Mouse (Mus musculus) liver (tissue): Measurements from ENCODE around the gene Atp8a1.
"Not testable (repeated sequence)": the region's sequence is repeated elsewhere in the genome, so short reads cannot be mapped to it uniquely, and the experiment has no call there.

Experiments
- DNase-seq: peaks from one replicate; pipeline ENCODE4 v3.0.0-alpha.2; 2020; ENCODE audit warnings: mixed read lengths

Atp8a1 gene

DNA sequence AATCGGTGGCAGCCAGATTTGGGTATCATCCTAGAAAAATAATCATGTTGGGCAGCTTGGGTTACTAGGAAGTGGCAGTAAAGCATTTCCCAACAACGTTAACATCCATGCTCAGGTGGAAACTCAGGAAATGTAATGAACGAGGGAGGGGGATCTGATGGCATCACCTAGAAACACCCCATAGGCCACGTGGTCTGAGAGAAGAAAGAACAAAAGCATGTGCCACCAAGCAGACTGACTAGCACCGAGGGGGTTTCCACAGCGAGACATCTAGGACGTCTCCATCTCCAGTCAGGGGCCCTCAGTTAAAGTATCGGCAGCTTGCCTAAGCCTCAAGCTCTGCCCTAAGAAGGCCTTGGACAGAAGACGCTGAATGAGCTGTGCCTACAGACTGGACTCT is 21.0 kb downstream of the Atp8a1 start:
- no peak for DNase-seq

DNA sequence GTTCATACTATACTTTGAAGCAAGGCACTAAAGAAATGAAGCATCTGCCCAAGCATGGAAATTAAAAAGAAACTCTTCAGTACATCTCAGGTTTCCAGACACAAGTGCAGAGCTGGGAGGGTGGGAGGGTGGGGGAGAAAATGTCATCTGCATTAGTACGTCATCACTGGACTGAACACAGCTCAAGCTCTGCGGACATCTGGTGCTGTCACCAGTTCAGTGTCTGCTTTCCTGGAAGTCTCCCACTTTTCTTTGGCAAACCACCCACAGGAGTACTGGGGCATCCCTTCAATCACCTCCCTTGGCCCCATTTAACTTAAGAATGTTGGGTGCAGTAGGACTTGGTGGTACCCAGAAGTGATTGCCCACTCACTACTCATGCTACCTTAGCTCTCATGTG is 22.6 kb downstream of the Atp8a1 start:
- no peak for DNase-seq

DNA sequence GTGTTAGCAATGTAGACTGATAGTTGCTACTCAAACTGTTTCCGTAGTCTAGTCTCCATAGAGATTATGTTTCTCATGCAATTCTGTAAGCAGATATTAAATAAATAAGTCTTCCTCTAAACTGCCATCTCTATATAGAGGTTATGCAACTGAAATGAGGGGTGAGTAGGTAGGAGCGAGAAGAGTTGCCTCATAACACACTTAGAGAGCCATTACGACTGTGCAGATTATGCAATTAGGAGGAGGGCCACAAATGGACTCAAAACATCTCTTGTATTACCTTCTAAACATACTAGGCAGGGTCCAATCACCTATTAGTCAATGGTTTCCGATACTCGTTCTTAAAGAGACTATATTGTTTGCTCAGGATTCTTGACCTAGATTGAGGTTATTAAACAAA is 23.5 kb downstream of the Atp8a1 start:
- DNase-seq: no peak

- DNase-seq: no peak
Measured at GRCm38 (mm10) chr5:67822619-67823018, 24.6 kb downstream of the Atp8a1 start.

- DNase-seq: peak; percentile 26
Measured at GRCm38 (mm10) chr5:67821987-67822401, 25.2 kb downstream of the Atp8a1 start.

- DNase-seq: no peak
Measured at GRCm38 (mm10) chr5:67821185-67821584, 26.0 kb downstream of the Atp8a1 start.

DNA sequence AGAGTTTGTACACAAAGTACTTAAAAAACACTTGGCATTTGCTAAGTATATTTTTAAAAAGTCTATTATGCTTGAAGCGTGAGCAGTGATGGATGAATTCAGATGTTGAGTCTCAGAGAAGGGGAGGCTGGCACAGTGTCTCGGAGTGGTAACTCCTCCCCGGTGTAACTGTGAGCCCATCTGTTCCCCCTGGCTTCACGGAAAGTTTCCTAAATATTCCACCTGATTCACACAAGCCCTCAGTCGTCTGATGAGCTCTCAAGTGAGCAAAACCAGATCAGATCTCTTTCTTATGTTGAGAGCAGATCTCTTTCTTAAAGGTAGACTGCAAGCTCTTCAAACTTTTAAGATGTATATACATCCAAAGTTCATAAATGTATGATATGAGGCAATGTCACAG is 27.8 kb downstream of the Atp8a1 start:
- no peak for DNase-seq

DNA sequence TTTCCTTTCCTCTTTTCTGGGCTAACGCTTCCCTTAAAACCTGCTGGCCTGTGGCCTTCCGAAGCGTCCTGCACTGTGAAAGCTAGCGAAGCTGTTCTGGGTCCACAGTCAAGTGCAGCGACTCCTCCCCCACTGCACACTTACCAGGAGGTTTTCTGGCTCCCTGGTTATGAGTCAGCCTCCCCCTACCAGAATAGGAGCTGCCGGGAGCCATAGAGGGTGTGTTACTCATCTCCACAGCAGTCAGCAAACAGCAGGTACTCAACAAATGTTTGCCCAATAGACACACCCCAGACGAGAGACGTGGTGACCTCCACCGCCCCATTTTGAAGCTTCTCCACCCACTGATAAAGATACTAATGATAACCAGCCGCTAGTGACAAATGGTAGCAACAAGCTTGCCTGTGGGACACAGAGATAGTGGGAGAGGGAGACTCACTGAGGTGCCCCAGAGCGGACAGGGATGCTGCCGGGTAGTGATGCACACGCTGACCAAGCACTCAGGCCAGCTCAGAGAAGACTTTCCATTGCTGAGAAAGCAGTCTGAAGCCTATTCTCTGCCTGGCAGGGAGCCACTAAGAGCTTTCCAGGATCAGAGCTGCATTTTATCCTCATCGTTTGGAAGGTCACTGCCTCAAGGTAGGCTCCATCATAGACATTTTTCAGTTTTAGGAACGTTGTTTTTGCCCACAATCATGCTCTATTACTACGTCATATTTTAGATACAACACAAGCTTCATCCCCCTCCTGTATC is 31.5 kb downstream of the Atp8a1 start:
- DNase-seq: peak; percentile 84

DNA sequence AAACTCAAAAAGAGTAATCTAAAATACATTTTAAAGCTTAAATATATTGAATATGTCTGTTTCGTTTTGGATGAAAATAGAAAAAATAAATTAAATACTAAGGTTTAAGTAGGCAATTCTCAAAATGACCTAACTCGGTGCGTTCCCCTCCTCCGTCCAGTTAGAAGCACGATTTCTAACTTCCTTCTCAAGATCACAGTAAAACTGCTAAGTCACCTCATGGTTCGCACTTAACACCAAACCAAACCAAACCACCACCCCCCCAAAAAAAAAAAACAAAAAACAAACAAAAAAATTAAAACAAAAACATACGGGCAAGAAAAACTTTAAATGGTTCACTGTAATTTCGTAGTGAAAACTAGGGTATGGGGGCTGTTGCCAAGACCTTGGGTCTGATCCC is 32.2 kb downstream of the Atp8a1 start:
- DNase-seq: not testable (repeated sequence)

DNA sequence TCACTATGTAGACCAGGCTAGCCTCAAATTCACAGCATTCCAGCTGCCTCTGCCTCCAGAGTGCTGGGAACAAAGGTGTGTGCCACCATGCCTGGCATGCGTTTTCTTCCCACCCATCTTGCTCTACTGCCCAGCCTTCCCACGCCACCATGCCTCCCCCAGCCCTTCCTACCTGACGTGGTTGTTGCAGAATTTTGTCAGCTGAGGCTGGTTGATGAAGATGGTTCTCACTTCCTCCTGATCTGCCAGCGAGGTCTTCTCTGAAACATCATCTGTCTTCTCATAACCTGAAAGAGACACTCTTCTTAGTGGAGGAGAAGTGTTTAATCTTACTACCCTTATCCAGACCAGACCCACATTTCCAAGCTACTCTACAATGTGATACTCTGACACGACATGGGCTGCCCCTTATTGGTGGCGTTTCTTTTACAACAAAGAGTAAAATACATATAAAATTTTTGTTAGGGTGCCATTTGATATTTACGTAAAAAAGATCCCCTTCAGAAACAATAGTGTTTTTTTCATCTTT is 32.7 kb downstream of the Atp8a1 start:
- DNase-seq: peak; percentile 45

DNA sequence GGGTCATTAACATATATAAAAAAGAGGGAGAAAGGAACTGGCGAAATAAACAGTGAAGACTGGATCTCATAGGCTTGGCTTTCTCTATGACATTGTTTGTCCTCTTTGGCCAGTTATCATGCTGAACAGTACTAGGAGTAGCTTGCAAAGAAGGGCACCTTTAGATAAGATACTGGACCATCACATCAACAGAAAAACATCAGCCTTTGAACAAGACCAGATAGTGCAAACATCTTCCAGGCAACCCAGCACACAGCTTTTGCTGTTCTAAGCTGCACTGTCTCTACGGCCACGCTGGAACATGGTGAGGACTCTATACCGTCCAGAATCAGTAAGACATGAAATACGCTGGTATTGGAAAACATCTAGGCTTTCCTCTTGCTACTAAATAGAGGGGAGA is 33.9 kb downstream of the Atp8a1 start:
- peak; percentile 63 for DNase-seq

DNA sequence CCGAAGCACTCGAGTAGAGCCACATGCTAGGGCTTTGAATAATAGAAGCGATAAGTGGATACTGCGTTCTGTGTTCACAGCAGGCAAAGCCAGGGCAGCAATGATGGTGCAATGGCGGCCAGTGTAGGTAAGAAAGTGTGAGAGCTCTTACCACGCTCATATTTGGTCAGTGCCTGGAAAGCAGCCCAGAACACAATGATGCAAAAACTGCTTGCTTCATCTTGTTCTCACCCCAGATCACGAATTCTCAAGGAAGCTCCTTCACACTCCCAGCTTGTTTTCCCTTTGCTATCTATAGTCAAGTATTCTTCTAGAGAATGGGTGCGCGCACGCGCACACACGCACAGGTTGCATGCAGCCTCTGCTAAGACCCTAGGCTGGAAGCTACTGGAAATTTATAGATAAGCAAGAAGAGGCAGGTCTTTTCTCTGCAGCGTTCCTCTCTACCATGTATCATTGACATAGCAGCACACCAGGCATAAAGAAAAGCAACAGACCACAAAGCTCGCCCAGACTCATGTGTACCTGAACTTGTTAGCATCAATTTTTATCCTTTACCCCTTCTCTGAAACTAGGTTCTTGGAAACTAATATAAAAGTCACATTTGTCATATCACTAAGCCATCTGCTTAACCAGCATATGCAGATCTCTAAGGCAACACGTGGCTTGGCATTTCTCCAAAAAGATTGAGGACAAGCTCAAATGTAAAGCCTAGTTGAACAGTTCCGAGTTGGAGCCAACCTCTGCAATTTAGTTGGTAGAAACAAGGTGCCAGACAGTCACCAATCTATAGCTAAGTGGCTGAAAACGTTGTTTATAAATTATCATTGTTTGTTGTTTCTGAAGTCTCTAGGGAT is 44.8 kb downstream of the Atp8a1 start:
- no peak for DNase-seq

GRCm38 (mm10) chr5:67800801-67801200 is 46.4 kb downstream of the Atp8a1 start:
- no peak for DNase-seq

DNA sequence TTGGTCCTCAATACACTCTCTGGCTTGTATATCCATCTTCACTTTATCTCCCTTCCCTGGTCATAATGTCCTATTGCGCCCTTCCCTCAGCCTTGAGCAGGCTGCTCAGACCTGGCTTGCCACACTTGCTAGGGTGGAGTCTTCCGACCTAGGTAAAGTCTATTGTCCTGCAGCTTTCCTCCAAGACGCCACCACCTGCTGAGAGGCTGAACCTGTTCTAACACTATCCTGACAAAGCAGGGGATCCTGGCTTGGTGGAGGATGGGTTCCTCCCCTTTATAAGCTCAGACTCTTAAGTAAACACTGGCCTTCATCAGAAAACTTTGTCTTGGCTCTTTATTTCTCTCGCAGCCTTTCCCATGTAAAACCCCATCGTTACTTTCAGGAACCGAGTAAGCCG is 47.4 kb downstream of the Atp8a1 start:
- DNase-seq: no peak

GRCm38 (mm10) chr5:67798348-67798747 is 48.9 kb downstream of the Atp8a1 start:
- DNase-seq: no peak

DNA sequence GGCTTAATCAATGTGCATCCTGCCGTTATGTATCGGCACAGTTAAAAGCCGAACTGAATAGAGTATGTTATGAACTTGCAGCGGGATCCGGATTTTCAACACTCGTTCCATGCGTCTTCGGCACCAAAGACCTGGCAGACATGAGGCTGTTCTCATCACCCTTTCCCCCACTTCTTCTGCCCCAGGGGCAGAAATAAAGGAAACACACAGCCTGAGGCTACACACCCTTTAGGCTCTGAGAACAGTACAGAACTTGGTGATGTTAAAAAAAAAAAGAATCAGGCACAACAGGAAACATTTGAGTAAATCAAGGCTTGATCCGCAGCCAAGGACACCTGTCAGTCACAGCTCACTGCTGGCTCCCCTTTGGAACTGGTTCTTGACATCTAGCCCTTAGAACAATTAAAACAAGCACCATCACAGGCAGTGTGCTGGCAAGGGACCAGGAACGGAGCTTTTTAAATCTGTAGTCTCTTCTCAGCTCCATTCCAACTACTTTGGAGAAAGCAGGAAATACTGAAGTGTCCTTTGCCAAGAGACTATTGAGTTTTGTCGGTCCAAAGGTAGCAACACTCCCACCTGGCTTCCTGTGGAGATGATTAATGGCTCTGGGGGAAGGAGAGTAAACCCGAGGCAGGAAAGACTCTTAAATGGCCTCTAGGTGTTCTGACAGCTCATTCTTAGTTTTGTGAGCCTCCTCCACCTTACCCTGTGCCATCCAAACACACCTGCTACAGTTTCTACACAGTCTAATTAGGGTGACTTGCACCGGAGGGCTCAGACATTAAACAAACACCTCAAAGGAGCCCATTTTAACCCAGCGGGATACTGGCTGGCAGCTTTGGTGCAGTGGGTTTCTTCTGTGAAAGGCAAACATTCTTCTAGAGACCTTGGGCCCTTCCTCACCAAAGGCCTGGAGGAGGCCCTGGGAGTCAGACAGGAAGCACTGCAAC is 50.0 kb downstream of the Atp8a1 start:
- no peak for DNase-seq

DNA sequence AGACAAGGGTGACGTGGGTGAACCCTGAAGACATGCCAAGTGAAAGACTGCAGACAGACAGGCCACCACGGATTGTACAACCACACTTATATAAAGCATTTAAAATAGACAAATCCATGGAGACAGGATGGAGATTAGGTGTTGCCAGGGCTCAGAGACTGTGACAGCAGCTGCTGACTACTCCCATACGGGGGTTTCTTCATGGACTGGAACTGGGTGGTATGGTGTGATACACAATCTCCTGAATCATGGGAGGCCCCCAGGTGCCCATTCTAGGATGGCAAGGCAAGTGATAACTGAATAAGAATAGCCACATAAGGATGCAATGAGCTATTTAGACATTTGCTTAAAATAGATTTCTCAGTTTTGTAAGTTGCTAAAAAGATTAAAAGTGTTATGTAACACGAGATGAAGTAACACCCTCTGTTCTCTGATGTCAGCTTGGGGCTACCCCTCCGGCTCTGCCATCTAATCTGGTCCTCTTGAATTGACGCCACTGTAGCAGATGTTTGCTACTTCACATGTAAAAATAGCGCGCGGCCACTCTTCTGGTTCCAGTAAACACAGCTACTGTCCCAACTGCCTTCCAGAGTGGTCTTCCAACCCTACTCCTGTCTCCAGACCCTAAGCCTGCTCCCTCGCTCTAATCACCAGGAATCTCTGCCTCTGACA is 53.0 kb downstream of the Atp8a1 start:
- DNase-seq: no peak

- DNase-seq: no peak
Measured at GRCm38 (mm10) chr5:67782775-67783174, 64.5 kb downstream of the Atp8a1 start.

DNA sequence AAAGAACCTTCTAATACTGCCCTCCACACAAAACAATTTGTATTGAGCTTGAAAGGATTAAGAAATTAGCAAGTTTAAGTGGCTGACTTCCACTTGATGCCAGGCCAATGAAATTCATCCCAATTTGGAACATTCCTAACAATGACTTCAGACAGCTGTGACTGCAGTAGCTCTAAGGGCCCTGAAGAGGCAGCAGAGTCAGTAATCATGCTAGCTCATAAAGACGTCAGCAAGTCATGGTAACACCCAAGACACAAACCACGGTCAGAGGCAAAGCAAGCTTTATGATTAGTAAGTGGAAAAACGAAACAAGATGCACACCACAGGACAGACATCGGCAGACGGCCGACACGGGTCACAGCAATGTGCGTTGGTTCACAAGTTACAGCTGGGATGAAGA is 69.2 kb downstream of the Atp8a1 start:
- DNase-seq: no peak

DNA sequence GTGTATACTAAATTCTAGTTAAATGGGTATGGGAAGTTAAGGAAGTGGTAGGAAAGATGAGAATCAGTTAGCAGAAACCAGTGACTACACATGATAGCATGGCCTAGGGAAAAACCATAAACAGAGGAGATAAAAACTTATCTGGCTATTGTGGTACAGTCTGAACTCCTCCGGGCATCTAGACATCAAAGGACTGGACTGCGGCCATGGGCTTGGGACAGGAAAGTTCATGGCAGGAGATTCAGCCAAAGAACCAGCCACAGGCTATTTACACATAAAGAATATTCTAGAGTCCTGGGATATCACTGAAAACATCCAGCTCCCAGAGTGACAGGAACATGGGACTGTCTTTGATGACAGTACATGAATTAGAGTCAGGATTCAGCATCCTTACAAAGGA is 73.0 kb downstream of the Atp8a1 start:
- DNase-seq: no peak

DNA sequence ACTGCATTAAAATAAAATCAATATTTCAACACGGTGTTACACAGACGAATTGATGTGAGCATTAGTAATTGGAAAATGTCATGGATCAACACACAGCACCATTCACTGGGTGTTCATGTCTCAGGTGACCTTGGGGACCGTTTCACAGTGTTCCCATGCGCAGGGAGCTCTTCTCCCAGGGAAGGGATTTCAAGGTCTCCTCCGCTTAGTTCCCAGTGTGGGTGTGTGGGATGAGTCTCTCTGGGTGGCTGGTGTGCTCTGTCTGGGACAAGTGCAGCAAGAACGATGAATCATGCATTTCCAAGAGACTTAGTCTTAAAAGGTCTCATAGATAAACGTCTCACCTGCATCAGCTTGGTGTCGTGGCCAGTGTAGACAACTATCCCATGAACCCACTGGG is 78.5 kb downstream of the Atp8a1 start:
- DNase-seq: no peak

- no peak for DNase-seq
Measured at GRCm38 (mm10) chr5:67764798-67765197, 82.4 kb downstream of the Atp8a1 start.
